Mouse (Mus musculus) small intestine, adult 10 weeks (tissue): ENCODE data around the gene Gm12394. TPM values are rescaled to one million over a fixed set of nuclear protein-coding genes. Genes with fewer than 3 reads are reported as not detected.

Experiments used
- polyA plus RNA-seq: library from polyadenylated mRNA; stranded (reverse); fragments of 350-450 nt; fragmentation: Illumina TruSeq; extraction: RNeasy Lipid Tissue Mini Kit (QIAGEN cat#74804); gene quantifications from one replicate; pipeline ENCODE4 v1.2.3, GENCODE M21; 2014; ENCODE audit warnings: low replicate concordance

Gm12394 gene
- not detected for polyA plus RNA-seq

GRCm38 (mm10) chr4:42856671-42857070, at the start of gene Gm12394:
Gene Gm12394, minus strand, starts transcription at chr4:42856771.

GRCm38 (mm10) chr4:42874134-42874533, 17.6 kb upstream of the Gm12394 start, which contains the start of gene Fam205c:
Gene Fam205c, minus strand, starts transcription at chr4:42874234.

GRCm38 (mm10) chr4:42853788-42854187, 2.8 kb downstream of the Gm12394 start, which contains the start of gene Fam205a1:
Gene Fam205a1, minus strand, starts transcription at chr4:42853888.

GRCm38 (mm10) chr4:42773893-42774292, 82.7 kb downstream of the Gm12394 start, which contains the start of gene Ccl21a:
Gene Ccl21a, minus strand, starts transcription at chr4:42773993.

GRCm38 (mm10) chr4:42756477-42756876, 100.1 kb downstream of the Gm12394 start, which contains the start of gene Ccl19:
Gene Ccl19, minus strand, starts transcription at chr4:42756577.

GRCm38 (mm10) chr4:42735245-42735644, 121.3 kb downstream of the Gm12394 start, which contains the start of gene 4930578G10Rik:
Gene 4930578G10Rik, plus strand, starts transcription at chr4:42735545.

Other genes with a start within 250 kb of the Gm12394 start
- not detected for gene Gm10591, start 244.6 kb downstream of the Gm12394 start, polyA plus RNA-seq
- gene Gm2564, start 227.1 kb downstream of the Gm12394 start, polyA plus RNA-seq = not detected
- gene Ccl27b, start 201.5 kb downstream of the Gm12394 start, polyA plus RNA-seq = not detected
- not detected for gene Il11ra2, start 194.9 kb downstream of the Gm12394 start, polyA plus RNA-seq
- not detected for gene 4930578G10Rik, start 121.2 kb downstream of the Gm12394 start, polyA plus RNA-seq
- not detected for gene Ccl19, start 100.2 kb downstream of the Gm12394 start, polyA plus RNA-seq
- not detected for gene Ccl21a, start 82.8 kb downstream of the Gm12394 start, polyA plus RNA-seq
- gene Fam205a1, start 2.9 kb downstream of the Gm12394 start, polyA plus RNA-seq = not detected
- gene Fam205c, start 17.5 kb upstream of the Gm12394 start, polyA plus RNA-seq = 0.26 TPM
- gene Phf24, start 59.9 kb upstream of the Gm12394 start, polyA plus RNA-seq = 0.22 TPM
- gene Dnajb5, start 93.0 kb upstream of the Gm12394 start, polyA plus RNA-seq = 0.48 TPM
- not detected for gene 1700022I11Rik, start 112.8 kb upstream of the Gm12394 start, polyA plus RNA-seq
- gene Vcp, start 143.7 kb upstream of the Gm12394 start, polyA plus RNA-seq = 100 TPM
- gene Fancg, start 153.7 kb upstream of the Gm12394 start, polyA plus RNA-seq = 4.8 TPM
- gene Pigo, start 169.0 kb upstream of the Gm12394 start, polyA plus RNA-seq = 1.2 TPM
- 8.4 TPM for gene Stoml2, start 174.9 kb upstream of the Gm12394 start, polyA plus RNA-seq
- 4.2 TPM for gene Fam214b, start 189.4 kb upstream of the Gm12394 start, polyA plus RNA-seq
- 6.9 TPM for gene Unc13b, start 202.2 kb upstream of the Gm12394 start, polyA plus RNA-seq